ENCODE assay signal across 9 mouse cellular contexts in the genomic region with DNA sequence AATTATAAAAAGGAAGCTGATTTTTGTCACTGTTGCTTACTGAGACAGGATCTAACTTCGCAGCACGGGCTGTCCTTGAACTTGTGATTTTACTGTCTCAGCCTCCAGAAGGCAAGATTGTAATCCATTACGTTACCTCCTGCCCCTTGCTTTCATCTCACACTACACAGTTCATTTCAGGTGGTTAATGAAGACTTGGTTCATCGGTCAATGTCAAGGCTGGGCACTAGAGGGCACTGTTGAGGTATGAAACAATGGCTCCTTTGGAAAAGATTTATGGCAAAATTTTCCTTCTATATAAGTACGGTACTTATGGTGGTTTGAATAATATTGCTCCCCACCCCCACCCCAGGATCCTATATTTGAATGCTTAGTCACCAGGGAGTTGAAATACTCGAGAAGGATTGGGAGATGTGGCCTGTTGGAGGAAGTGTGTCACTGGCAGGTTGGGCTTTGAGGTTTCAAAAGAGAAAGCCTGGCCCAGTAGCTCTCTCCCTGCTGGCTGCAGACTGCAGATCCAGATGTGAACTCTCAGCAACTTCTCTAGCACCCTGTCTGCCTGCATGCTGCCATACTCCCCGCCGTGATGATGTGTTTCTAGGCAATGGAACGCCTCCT. TPM values are rescaled to one million over a fixed set of nuclear protein-coding genes. Genes with fewer than 3 reads are reported as not detected.
A peak's percentile ranks its signal among the peaks of the same experiment; 100 is the strongest.
DNase-seq lines count a peak whose midpoint lies in the region; ATAC-seq and TF ChIP-seq lines count a peak whose summit lies in the region.
"Had no signal": no experiment of that assay in that cellular context is flagged by ENCODE, and none has a peak within 500 bp of the region (broad histone marks: within the 10 kb centered on the region; RNA-seq: fewer than 3 reads in every experiment).

No protein-coding gene starts in this region.

- TF ChIP-seq CTCF in ES-Bruce4 (IDR thresholded peaks at IDR 0.05; ENCODE audit: low read depth, low read length) = peak; percentile 11

- H3K27me3 ChIP-seq in kidney, embryonic 16.5 days (ENCODE audit: insufficient read depth, low read length) = no peaks in the 10 kb centered on the region
- no peaks in the 10 kb centered on the region for H3K27me3 ChIP-seq in ES-Bruce4 (ENCODE audit: control insufficient read depth, insufficient read depth, low read length, poor library complexity, severe bottlenecking)
- no peaks in the 10 kb centered on the region for H3K27me3 ChIP-seq in neural tube, embryonic 14.5 days (ENCODE audit: control insufficient read depth, insufficient read depth, low read length)

- H3K4me3 ChIP-seq in kidney, embryonic 16.5 days (ENCODE audit: low read length) = no peak overlapping the region
- H3K4me3 ChIP-seq in ES-Bruce4 (ENCODE audit: low read depth, low read length) = no peak overlapping the region
- no peak overlapping the region for H3K4me3 ChIP-seq in neural tube, embryonic 14.5 days (ENCODE audit: low read depth, low read length)
- H3K4me3 ChIP-seq: erythroblast, embryonic 14.5 days had no signal

- no peaks in the 10 kb centered on the region for H3K4me1 ChIP-seq in kidney, embryonic 16.5 days (ENCODE audit: insufficient read depth, low read length)
- H3K4me1 ChIP-seq in ES-Bruce4 (ENCODE audit: control insufficient read depth, insufficient read depth, low read length) = no peaks in the 10 kb centered on the region
- H3K4me1 ChIP-seq in neural tube, embryonic 14.5 days (ENCODE audit: control insufficient read depth, insufficient read depth, low read length) = no peaks in the 10 kb centered on the region

- H3K36me3 ChIP-seq in kidney, embryonic 16.5 days (ENCODE audit: insufficient read depth, low read length) = no peaks in the 10 kb centered on the region
- no peaks in the 10 kb centered on the region for H3K36me3 ChIP-seq in ES-Bruce4 (ENCODE audit: control insufficient read depth, insufficient read depth, low read length, poor library complexity, severe bottlenecking)
- peaks cover under 1% of the 10 kb centered on the region; the same call in 1 of the 2 replicates for H3K36me3 ChIP-seq in neural tube, embryonic 14.5 days (ENCODE audit: control insufficient read depth, insufficient read depth, low read length)

- intact Hi-C loops in left cerebral cortex, postnatal 25 days (cut with DNase I) = loop anchor here (10.0 kb wide), 1 partner anchor 1424 kb away; no protein-coding TSS in a partner anchor

- no peak overlapping the region for H3K9ac ChIP-seq in kidney, embryonic 16.5 days (replicated peaks; ENCODE audit: low read length)
- H3K9ac ChIP-seq in ES-Bruce4 (ENCODE audit: low read depth, poor library complexity, severe bottlenecking) = no peak overlapping the region
- H3K9ac ChIP-seq in neural tube, embryonic 14.5 days (replicated peaks; ENCODE audit: low read depth, low read length) = no peak overlapping the region

- WGBS in kidney, embryonic 16.5 days = 33% methylated on average over 9 of the region's 9 CpGs
- 40% methylated on average over 9 of the region's 9 CpGs for WGBS in neural tube, embryonic 14.5 days

- ATAC-seq in kidney, embryonic 16.5 days (ENCODE audit: low FRiP score, low TSS enrichment) = no peak
- peak; percentile 65 for ATAC-seq in frontal cortex, adult (ENCODE audit: low TSS enrichment)
- ATAC-seq in neural tube, embryonic 14.5 days (ENCODE audit: low read depth) = peak; percentile 33; the same call in 1 of the 2 replicates
- no peak for ATAC-seq in erythroid progenitor cell, adult 5-6 weeks (replicated peaks; ENCODE audit: low FRiP score, poor library complexity, severe bottlenecking)

- H3K4me2 ChIP-seq in kidney, embryonic 16.5 days (replicated peaks; ENCODE audit: low read depth, low read length) = no peak overlapping the region
- no peak overlapping the region for H3K4me2 ChIP-seq in neural tube, embryonic 14.5 days (ENCODE audit: low read depth, low read length)

- TF ChIP-seq EP300 in ES-Bruce4 (IDR thresholded peaks at IDR 0.05; ENCODE audit: insufficient read depth, low read depth, low read length) = no peak

- TF ChIP-seq POLR2A in ES-Bruce4 (IDR thresholded peaks at IDR 0.05; ENCODE audit: insufficient read depth, low read length) = no peak

- no peak overlapping the region for H3K27ac ChIP-seq in kidney, embryonic 16.5 days (ENCODE audit: low read length)
- no peak overlapping the region for H3K27ac ChIP-seq in ES-Bruce4 (ENCODE audit: insufficient read depth, low read length)
- no peak overlapping the region for H3K27ac ChIP-seq in neural tube, embryonic 14.5 days (ENCODE audit: low read depth, low read length)

- DNase-seq in kidney, adult 18-20 months = peak; percentile 66
- peak; percentile 41 for DNase-seq in c-Kit-positive CD71-positive TER-119-positive erythroid progenitor cells, embryonic 14.5 days (ENCODE audit: low spot score)
- DNase-seq in left cerebral cortex, postnatal 25 days (ENCODE audit: low spot score in 2 of 2) = peak; percentile 54 to 56

- no peaks in the 10 kb centered on the region for H3K9me3 ChIP-seq in kidney, embryonic 16.5 days (ENCODE audit: low read length)
- H3K9me3 ChIP-seq in ES-Bruce4 (replicated peaks; ENCODE audit: control insufficient read depth, insufficient read depth, low read length, poor library complexity, severe bottlenecking) = no peaks in the 10 kb centered on the region
- no peaks in the 10 kb centered on the region for H3K9me3 ChIP-seq in neural tube, embryonic 14.5 days (ENCODE audit: control insufficient read depth, low read length)

RNA-seq across cellular contexts. Expression of a gene that starts 18.3 kb away (rescaled TPM):
- 28.5 and 33.0 TPM in 2 replicates for polyA plus RNA-seq in kidney, embryonic 16.5 days (2015; fragmentation: Nextera tagmentation; extraction: Ambion mirVana)
- polyA plus RNA-seq in ES-Bruce4 (2011; ENCODE audit: insufficient read depth, insufficient read length, low read depth, missing spikeins) = 26.0 and 29.6 TPM in 2 replicates
- total RNA-seq in left cerebral cortex, postnatal 25 days (2021) = 10 to 100 TPM; 10.7 to 12.6 TPM
- 26.8 and 29.5 TPM in 2 replicates for polyA plus RNA-seq in neural tube, embryonic 14.5 days (2014; fragmentation: Nextera tagmentation; extraction: Ambion mirVana)
- total RNA-seq in erythroid progenitor cell, adult 5-6 weeks (2015; ENCODE audit: low replicate concordance) = 22.6 and 40.0 TPM in 2 replicates
- total RNA-seq in erythroid progenitor cell, adult 5-6 weeks (2017; ENCODE audit: low replicate concordance) = 38.4 and 40.3 TPM in 2 replicates

RNA-seq across cellular contexts. Expression of a gene that starts 18.4 kb away (rescaled TPM):
- 689 and 740 TPM in 2 replicates for polyA plus RNA-seq in kidney, embryonic 16.5 days (2015; fragmentation: Nextera tagmentation; extraction: Ambion mirVana)
- 435 and 452 TPM in 2 replicates for polyA plus RNA-seq in ES-Bruce4 (2011; ENCODE audit: insufficient read depth, insufficient read length, low read depth, missing spikeins)
- total RNA-seq in left cerebral cortex, postnatal 25 days (2021) = 100 to 1,000 TPM; 243 to 265 TPM
- 612 and 652 TPM in 2 replicates for polyA plus RNA-seq in neural tube, embryonic 14.5 days (2014; fragmentation: Nextera tagmentation; extraction: Ambion mirVana)
- 184 and 197 TPM in 2 replicates for total RNA-seq in erythroid progenitor cell, adult 5-6 weeks (2015; ENCODE audit: low replicate concordance)
- 140 and 176 TPM in 2 replicates for total RNA-seq in erythroid progenitor cell, adult 5-6 weeks (2017; ENCODE audit: low replicate concordance)

RNA-seq across cellular contexts. Expression of a gene that starts 32.5 kb away (rescaled TPM):
- 1.5 and 2.0 TPM in 2 replicates for polyA plus RNA-seq in kidney, embryonic 16.5 days (2015; fragmentation: Nextera tagmentation; extraction: Ambion mirVana)
- not detected in 2 replicates for polyA plus RNA-seq in ES-Bruce4 (2011; ENCODE audit: insufficient read depth, insufficient read length, low read depth, missing spikeins)
- total RNA-seq in left cerebral cortex, postnatal 25 days (2021) = 1 to 10 TPM; 3.2 to 3.5 TPM
- 0.23 and 4.1 TPM in 2 replicates for polyA plus RNA-seq in neural tube, embryonic 14.5 days (2014; fragmentation: Nextera tagmentation; extraction: Ambion mirVana)
- total RNA-seq in erythroid progenitor cell, adult 5-6 weeks (2015; ENCODE audit: low replicate concordance) = not detected in 2 replicates
- not detected in 2 replicates for total RNA-seq in erythroid progenitor cell, adult 5-6 weeks (2017; ENCODE audit: low replicate concordance)

RNA-seq across cellular contexts. Expression of a gene that starts 50.3 kb away (rescaled TPM):
- polyA plus RNA-seq in kidney, embryonic 16.5 days (2015; fragmentation: Nextera tagmentation; extraction: Ambion mirVana) = 15.4 and 17.7 TPM in 2 replicates
- polyA plus RNA-seq in ES-Bruce4 (2011; ENCODE audit: insufficient read depth, insufficient read length, low read depth, missing spikeins) = 15.1 and 15.5 TPM in 2 replicates
- 10 to 100 TPM; 14.6 to 15.2 TPM for total RNA-seq in left cerebral cortex, postnatal 25 days (2021)
- 14.3 and 14.7 TPM in 2 replicates for polyA plus RNA-seq in neural tube, embryonic 14.5 days (2014; fragmentation: Nextera tagmentation; extraction: Ambion mirVana)
- total RNA-seq in erythroid progenitor cell, adult 5-6 weeks (2015; ENCODE audit: low replicate concordance) = 13.4 and 13.7 TPM in 2 replicates
- 8.9 and 11.0 TPM in 2 replicates for total RNA-seq in erythroid progenitor cell, adult 5-6 weeks (2017; ENCODE audit: low replicate concordance)

RNA-seq across cellular contexts. Expression of a gene that starts 54.7 kb away (rescaled TPM):
- 5.5 and 7.0 TPM in 2 replicates for polyA plus RNA-seq in kidney, embryonic 16.5 days (2015; fragmentation: Nextera tagmentation; extraction: Ambion mirVana)
- 0.72 and 0.90 TPM in 2 replicates for polyA plus RNA-seq in ES-Bruce4 (2011; ENCODE audit: insufficient read depth, insufficient read length, low read depth, missing spikeins)
- 10 to 100 TPM; 13.8 to 15.7 TPM for total RNA-seq in left cerebral cortex, postnatal 25 days (2021)
- 1.4 and 9.5 TPM in 2 replicates for polyA plus RNA-seq in neural tube, embryonic 14.5 days (2014; fragmentation: Nextera tagmentation; extraction: Ambion mirVana)
- 0.72 and 1.3 TPM in 2 replicates for total RNA-seq in erythroid progenitor cell, adult 5-6 weeks (2015; ENCODE audit: low replicate concordance)
- total RNA-seq in erythroid progenitor cell, adult 5-6 weeks (2017; ENCODE audit: low replicate concordance) = 0.91 and 1.2 TPM in 2 replicates
- polyA plus RNA-seq: erythroblast, embryonic 14.5 days had no signal

Comparison
In these comparisons a context has a peak if more than half of its experiments do, and no peak if none do; other contexts are left out.
1. ATAC-seq: peak in frontal cortex, adult (single experiment) and neural tube, embryonic 14.5 days (single experiment); none in kidney, embryonic 16.5 days (single experiment) and erythroid progenitor cell, adult 5-6 weeks (single experiment).
2. Peak in every context shown above with its lines, with median percentiles within 50 percentile points of each other: DNase-seq.